Mouse (Mus musculus) CH12.LX (cell line): ENCODE data around the gene Hes3.

ENCODE experiments used
- CTCF ChIP-seq, 2 experiments: IDR thresholded peaks in 1 of 2; conservative IDR thresholded peaks in 1 of 2; 2 replicates each; pipeline ENCODE4 v1.5.1; 2011 to 2012; ENCODE audit warnings: low read depth in 2 of 2, low read length in 2 of 2, improper control_type of control experiment in 1 of 2, inconsistent platforms in 1 of 2, mild to moderate bottlenecking in 1 of 2, moderate library complexity in 1 of 2
- E2F4 ChIP-seq: IDR thresholded peaks from 2 replicates; pipeline ENCODE4 v1.6.1; 2011; ENCODE audit warnings: low read depth, low read length, improper control_type of control experiment; ENCODE audit not compliant: insufficient replicate concordance
- ELF1 ChIP-seq: IDR thresholded peaks from 2 replicates; pipeline ENCODE4 v1.6.1; 2014; ENCODE audit warnings: low read depth, mild to moderate bottlenecking, inconsistent platforms, low read length, improper control_type of control experiment
- EP300 ChIP-seq: IDR thresholded peaks from 2 replicates; pipeline ENCODE4 v1.6.1; 2011; ENCODE audit warnings: low read length, improper control_type of control experiment
- GABPA ChIP-seq: IDR thresholded peaks from 2 replicates; pipeline ENCODE4 v1.6.1; 2012; ENCODE audit warnings: low read depth, low read length, improper control_type of control experiment, inconsistent platforms; ENCODE audit not compliant: insufficient replicate concordance
- JUN ChIP-seq: IDR thresholded peaks from 2 replicates; pipeline ENCODE4 v1.6.1; 2011; ENCODE audit warnings: low read depth, mild to moderate bottlenecking, low read length, improper control_type of control experiment, moderate library complexity; ENCODE audit not compliant: insufficient read depth
- NELFE ChIP-seq: IDR thresholded peaks from 2 replicates; pipeline ENCODE4 v1.6.1; 2011; ENCODE audit warnings: low read depth, low read length, improper control_type of control experiment
- POLR2A ChIP-seq: IDR thresholded peaks from 2 replicates; pipeline ENCODE4 v1.6.1; 2011; ENCODE audit warnings: low read depth, mild to moderate bottlenecking, improper control_type of control experiment, low read length
- SMC3 ChIP-seq: IDR thresholded peaks from 2 replicates; pipeline ENCODE4 v1.6.1; 2011; ENCODE audit warnings: low read depth, low read length, improper control_type of control experiment
- ZMIZ1 ChIP-seq: IDR thresholded peaks from 2 replicates; pipeline ENCODE4 v1.6.1; 2012; ENCODE audit warnings: low read depth, mild to moderate bottlenecking, inconsistent platforms, low read length, improper control_type of control experiment

GRCm38 (mm10) chr4:152332952-152333351 is 41.5 kb upstream of the Hes3 start:
- TF ChIP-seq E2F4: no peak
- TF ChIP-seq NELFE: peak; percentile 80; the same call in 1 of the 2 replicates
- no peak for TF ChIP-seq GABPA
- TF ChIP-seq CTCF (conservative IDR thresholded peaks at IDR 0.05 in 1 of 2, IDR thresholded peaks at IDR 0.05 in 1 of 2; ENCODE audit: low read depth in 2 of 2, low read length in 2 of 2): peak; percentile 68 to 100
- no peak; the same call in 1 of the 2 replicates for TF ChIP-seq POLR2A
- TF ChIP-seq ELF1: no peak
- TF ChIP-seq SMC3: peak; percentile 78
- TF ChIP-seq EP300: no peak
- TF ChIP-seq JUN: no peak
- no peak for TF ChIP-seq ZMIZ1
